Mouse (Mus musculus) erythroblast, embryonic 14.5 days (primary cell): Measurements from ENCODE around the gene Ttc14. TPM values are rescaled to one million over a fixed set of nuclear protein-coding genes. Genes with fewer than 3 reads are reported as not detected.
A peak's percentile ranks its signal among the peaks of the same experiment; 100 is the strongest.

Source experiments
- H3K27me3 ChIP-seq: 2 replicates; pipeline ENCODE4 v1.6.1; 2012; ENCODE audit warnings: inconsistent platforms; ENCODE audit not compliant: control insufficient read depth
- H3K36me3 ChIP-seq: 2 replicates; pipeline ENCODE4 v1.6.1; 2012; ENCODE audit warnings: mild to moderate bottlenecking, inconsistent platforms; ENCODE audit not compliant: control insufficient read depth
- H3K4me1 ChIP-seq: 2 replicates; pipeline ENCODE4 v1.6.1; 2012; ENCODE audit warnings: inconsistent platforms; ENCODE audit not compliant: control insufficient read depth
- H3K4me3 ChIP-seq: replicated peaks from 2 replicates; pipeline ENCODE3; 2012; ENCODE audit warnings: moderate library complexity, mild to moderate bottlenecking, inconsistent platforms
- H3K9me3 ChIP-seq: 2 replicates; pipeline ENCODE4 v1.6.1; 2012; ENCODE audit warnings: low read length, inconsistent platforms, mixed read lengths; ENCODE audit not compliant: control insufficient read depth
- GATA1 ChIP-seq: IDR thresholded peaks from 2 replicates; pipeline ENCODE4 v1.6.1; 2012; ENCODE audit warnings: low read length, inconsistent platforms, mixed read lengths
- TAL1 ChIP-seq: IDR thresholded peaks from 3 replicates; pipeline ENCODE4 v1.6.1; 2012; ENCODE audit warnings: low read length, inconsistent platforms, mixed read lengths
- polyA plus RNA-seq: library from polyadenylated mRNA; stranded (reverse); fragments of >175 nt; gene quantifications from 2 replicates; pipeline ENCODE4 v1.2.3, GENCODE M21; 2012

The Ttc14 gene
- 2.0 and 2.4 TPM in 2 replicates for polyA plus RNA-seq

- Histone ChIP-seq H3K4me1 (peaks cover 26% of the 10 kb centered on the region), H3K4me3 (peak within 1 kb of the TSS; percentile 68), H3K27me3 (peaks cover 5% of the 10 kb centered on the region), H3K36me3 (peaks cover 30% of the 10 kb centered on the region), H3K9me3 (peaks cover 5% of the 10 kb centered on the region)
- TF ChIP-seq TAL1 = no peak
- no peak for TF ChIP-seq GATA1
These were observed at the start of gene Ttc14 for GRCm38 (mm10) chr3:33799617-33800512. Ttc14 (plus strand) TSS chr3:33799832.

GRCm38 (mm10) chr3:33790975-33791374 lies 8.7 kb upstream of the Ttc14 start:
- no peak for TF ChIP-seq TAL1
- TF ChIP-seq GATA1 = no peak
- no peaks in the 10 kb centered on the region for H3K9me3 ChIP-seq
- no peaks in the 10 kb centered on the region for H3K36me3 ChIP-seq

DNA sequence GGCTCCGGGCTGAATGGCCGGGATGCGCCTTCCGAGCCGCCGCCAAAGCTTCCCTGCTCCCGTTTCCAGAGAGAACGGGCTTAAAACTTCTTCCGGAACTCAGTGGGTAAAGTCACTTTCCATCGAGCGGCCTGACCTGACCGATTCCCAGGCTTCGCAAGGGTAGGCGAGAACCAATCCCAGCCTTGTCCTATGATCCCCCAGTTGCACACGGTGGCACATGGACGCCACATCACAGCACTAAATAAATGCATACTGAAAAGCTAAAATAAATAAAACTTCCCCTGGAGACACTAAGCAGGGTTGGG lies 835 bp downstream of the Ttc14 start:
- H3K27me3 ChIP-seq = peaks cover 5% of the 10 kb centered on the region
- TF ChIP-seq GATA1 (no peak), TAL1 (no peak)
- peak overlapping the region; percentile 68 for H3K4me3 ChIP-seq
- peaks cover 36% of the 10 kb centered on the region for H3K36me3 ChIP-seq
- H3K9me3 ChIP-seq = peaks cover 5% of the 10 kb centered on the region
- H3K4me1 ChIP-seq = peaks cover 26% of the 10 kb centered on the region

More at GRCm38 (mm10) chr3:33790975-33791374, 8.7 kb upstream of the Ttc14 start:
- no peak overlapping the region for H3K4me3 ChIP-seq
- H3K27me3 ChIP-seq = peaks cover 3% of the 10 kb centered on the region
- H3K4me1 ChIP-seq = no peaks in the 10 kb centered on the region

GRCm38 (mm10) chr3:33807151-33807550 lies 7.5 kb downstream of the Ttc14 start:
- H3K36me3 ChIP-seq = peaks cover 97% of the 10 kb centered on the region

GRCm38 (mm10) chr3:33824135-33824946 lies 24.7 kb downstream of the Ttc14 start:
- Histone ChIP-seq H3K9me3 (no peaks in the 10 kb centered on the region), H3K4me1 (no peaks in the 10 kb centered on the region)
- no peak for TF ChIP-seq TAL1
- no peak for TF ChIP-seq GATA1

More at GRCm38 (mm10) chr3:33807151-33807550, 7.5 kb downstream of the Ttc14 start:
- Histone ChIP-seq H3K27me3 (no peaks in the 10 kb centered on the region), H3K4me1 (peaks cover 2% of the 10 kb centered on the region), H3K9me3 (no peaks in the 10 kb centered on the region; the same call in 1 of the 2 replicates), H3K4me3 (no peak overlapping the region)
- TF ChIP-seq GATA1 = no peak
- no peak for TF ChIP-seq TAL1

DNA sequence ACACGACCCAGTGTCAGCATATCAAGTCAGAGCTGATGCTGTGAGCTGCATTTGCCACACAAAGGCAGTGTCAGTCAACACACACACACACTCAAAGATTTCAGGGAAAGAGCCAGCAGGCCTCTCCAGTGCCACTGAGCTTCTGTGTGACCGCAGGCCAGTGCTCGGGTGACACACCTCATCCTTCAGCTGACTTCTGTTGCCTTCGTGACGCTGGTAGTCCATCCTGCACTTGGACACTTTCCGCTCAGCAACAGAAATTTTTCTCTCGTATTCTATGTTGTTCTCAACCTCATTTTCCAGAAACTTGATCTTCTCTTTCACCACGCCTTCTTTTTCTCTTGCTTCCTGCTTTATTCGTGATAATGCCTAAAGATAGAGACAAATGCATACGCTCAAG lies 32.7 kb downstream of the Ttc14 start:
- Histone ChIP-seq H3K9me3 (no peaks in the 10 kb centered on the region), H3K36me3 (no peaks in the 10 kb centered on the region), H3K4me3 (no peak overlapping the region), H3K27me3 (no peaks in the 10 kb centered on the region), H3K4me1 (no peaks in the 10 kb centered on the region)
- TF ChIP-seq GATA1 (no peak), TAL1 (no peak)

More at GRCm38 (mm10) chr3:33824135-33824946, 24.7 kb downstream of the Ttc14 start:
- Histone ChIP-seq H3K4me3 (no peak overlapping the region), H3K27me3 (peaks cover 4% of the 10 kb centered on the region), H3K36me3 (no peaks in the 10 kb centered on the region)

- TF ChIP-seq GATA1 (no peak), TAL1 (no peak)
These were observed 36.9 kb downstream of the Ttc14 start for GRCm38 (mm10) chr3:33836576-33836975.

DNA sequence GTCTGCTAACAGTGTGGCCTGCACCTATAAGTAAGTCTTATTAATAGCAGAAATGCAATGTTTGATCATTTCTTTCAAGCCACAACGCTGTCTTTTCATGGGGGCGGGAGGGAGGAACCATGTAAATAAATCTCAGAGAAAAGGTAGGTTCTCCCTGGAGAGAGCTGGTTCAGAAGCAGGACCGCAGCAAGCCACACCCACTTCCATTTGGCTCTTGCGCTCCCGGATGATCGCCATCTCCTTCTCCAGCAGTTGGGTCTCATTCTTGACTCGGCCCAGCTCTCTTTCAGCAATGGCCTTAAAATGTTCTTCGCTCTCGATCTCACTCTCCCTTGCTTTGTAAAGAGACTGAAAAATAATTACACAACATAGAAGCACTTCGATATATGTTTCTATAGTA lies 39.2 kb downstream of the Ttc14 start:
- Histone ChIP-seq H3K4me1 (peaks cover 1% of the 10 kb centered on the region; the same call in 1 of the 2 replicates), H3K27me3 (no peaks in the 10 kb centered on the region), H3K4me3 (no peak overlapping the region), H3K36me3 (no peaks in the 10 kb centered on the region), H3K9me3 (no peaks in the 10 kb centered on the region; the same call in 1 of the 2 replicates)
- TF ChIP-seq GATA1 = no peak
- no peak for TF ChIP-seq TAL1

More at GRCm38 (mm10) chr3:33836576-33836975, 36.9 kb downstream of the Ttc14 start:
- Histone ChIP-seq H3K4me3 (no peak overlapping the region), H3K36me3 (no peaks in the 10 kb centered on the region), H3K9me3 (no peaks in the 10 kb centered on the region; the same call in 1 of the 2 replicates), H3K27me3 (no peaks in the 10 kb centered on the region), H3K4me1 (no peaks in the 10 kb centered on the region)
